Mouse (Mus musculus) myocyte (in vitro differentiated cells): ENCODE data around the gene Tram2. TPM values are rescaled to one million over a fixed set of nuclear protein-coding genes. Genes with fewer than 3 reads are reported as not detected.

ENCODE experiments used
- H3K27me3 ChIP-seq: one replicate; pipeline ENCODE4 v1.6.1; 2011; ENCODE audit not compliant: control insufficient read depth, insufficient read depth, insufficient read length
- H3K36me3 ChIP-seq: one replicate; pipeline ENCODE4 v1.6.1; 2011; ENCODE audit not compliant: control insufficient read depth, insufficient read depth
- H3K4me2 ChIP-seq: one replicate; pipeline ENCODE4 v1.6.1; 2011; ENCODE audit warnings: low read depth, control low read depth
- H3K4me3 ChIP-seq: one replicate; pipeline ENCODE4 v1.5.1; 2011; ENCODE audit warnings: mild to moderate bottlenecking, control low read depth, moderate library complexity
- H3K79me2 ChIP-seq: one replicate; pipeline ENCODE4 v1.6.1; 2011; ENCODE audit not compliant: control insufficient read depth, insufficient read depth
- H3ac ChIP-seq: one replicate; pipeline ENCODE4 v1.6.1; 2011; ENCODE audit not compliant: control insufficient read depth, insufficient read length
- CEBPB ChIP-seq: IDR thresholded peaks from 2 replicates; pipeline ENCODE4 v1.6.1; 2011; ENCODE audit warnings: mild to moderate bottlenecking, moderate library complexity; ENCODE audit not compliant: poor library complexity, insufficient read depth, severe bottlenecking
- E2F4 ChIP-seq: IDR thresholded peaks from one replicate; pipeline ENCODE4 v1.6.1; 2011; ENCODE audit warnings: mild to moderate bottlenecking, control low read depth, moderate library complexity; ENCODE audit not compliant: insufficient read depth
- MAX ChIP-seq: IDR thresholded peaks from one replicate; pipeline ENCODE4 v1.6.1; 2011; ENCODE audit warnings: low read depth, mild to moderate bottlenecking, control low read depth
- MYOD1 ChIP-seq, 3 experiments: IDR thresholded peaks; one replicate each; pipeline ENCODE4 v1.6.1; 2011; ENCODE audit warnings: control low read depth in 2 of 3, low read depth in 2 of 3, mild to moderate bottlenecking in 2 of 3, moderate library complexity in 1 of 3; ENCODE audit not compliant: insufficient read length in 2 of 3, control insufficient read depth in 1 of 3
- MYOG ChIP-seq, 3 experiments: IDR thresholded peaks; one replicate each; pipeline ENCODE4 v1.6.1; 2011; ENCODE audit warnings: control low read depth in 2 of 3, low read depth in 2 of 3, mild to moderate bottlenecking in 2 of 3; ENCODE audit not compliant: insufficient read length in 2 of 3, control insufficient read depth in 1 of 3, insufficient read depth in 1 of 3
- POLR2A ChIP-seq: IDR thresholded peaks from one replicate; pipeline ENCODE4 v1.6.1; 2011; ENCODE audit warnings: low read depth, mild to moderate bottlenecking, control low read depth, moderate library complexity; ENCODE audit not compliant: insufficient read length
- POLR2AphosphoS2 ChIP-seq: IDR thresholded peaks from one replicate; pipeline ENCODE4 v1.6.1; 2011; ENCODE audit warnings: low read depth, control low read depth; ENCODE audit not compliant: insufficient read length
- REST ChIP-seq: IDR thresholded peaks from one replicate; pipeline ENCODE4 v1.6.1; 2011; ENCODE audit warnings: mild to moderate bottlenecking, control low read depth, moderate library complexity; ENCODE audit not compliant: insufficient read depth, insufficient read length
- SRF ChIP-seq: IDR thresholded peaks from one replicate; pipeline ENCODE4 v1.6.1; 2011; ENCODE audit warnings: low read depth; ENCODE audit not compliant: control insufficient read depth, insufficient read length
- TCF12 ChIP-seq: IDR thresholded peaks from one replicate; pipeline ENCODE4 v1.6.1; 2011; ENCODE audit warnings: mild to moderate bottlenecking, control low read depth; ENCODE audit not compliant: poor library complexity, insufficient read depth, severe bottlenecking
- TCF3 ChIP-seq: IDR thresholded peaks from one replicate; pipeline ENCODE4 v1.6.1; 2011; ENCODE audit warnings: low read depth, control low read depth; ENCODE audit not compliant: insufficient read length
- USF1 ChIP-seq: IDR thresholded peaks from one replicate; pipeline ENCODE4 v1.6.1; 2011; ENCODE audit warnings: low read depth, mild to moderate bottlenecking, control low read depth, moderate library complexity
- polyA plus RNA-seq: library from polyadenylated mRNA; unstranded; fragments of >200 nt; fragmentation: generic; extraction: Trizol; gene quantifications from one replicate; pipeline ENCODE4 v1.2.1, GENCODE M21; 2012; ENCODE audit warnings: missing spikeins

Gene Tram2
- polyA plus RNA-seq, 1 experiment, result 4.2 TPM

GRCm38 (mm10) chr1:21052608-21053007 lies 26.4 kb downstream of the Tram2 start:
- Histone ChIP-seq H3ac (no peak overlapping the region), H3K4me3 (no peak overlapping the region), H3K36me3 (no peaks in the 10 kb centered on the region), H3K79me2 (peaks cover 5% of the 10 kb centered on the region), H3K4me2 (peak overlapping the region; percentile 75), H3K27me3 (no peaks in the 10 kb centered on the region)
- TF ChIP-seq USF1, result no peak
- no peak for TF ChIP-seq POLR2AphosphoS2
- TF ChIP-seq MYOG (IDR thresholded peaks at IDR 0.05; ENCODE audit: control insufficient read depth in 1 of 3, insufficient read depth in 1 of 3, insufficient read length in 2 of 3, low read depth in 2 of 3), result peak; percentile 24 to 82 (median 34)
- peak; percentile 26 to 77 (median 61) for TF ChIP-seq MYOD1 (IDR thresholded peaks at IDR 0.05; ENCODE audit: control insufficient read depth in 1 of 3, insufficient read length in 2 of 3, low read depth in 2 of 3)
- no peak for TF ChIP-seq CEBPB
- peak; percentile 74 for TF ChIP-seq TCF12
- no peak for TF ChIP-seq MAX
- no peak for TF ChIP-seq POLR2A

- Histone ChIP-seq H3K4me2 (peak overlapping the region; percentile 75), H3K27me3 (no peaks in the 10 kb centered on the region), H3K36me3 (no peaks in the 10 kb centered on the region), H3K4me3 (no peak overlapping the region), H3K79me2 (peaks cover 5% of the 10 kb centered on the region), H3ac (no peak overlapping the region)
- TF ChIP-seq CEBPB (no peak), POLR2AphosphoS2 (no peak), USF1 (no peak), MYOG (IDR thresholded peaks at IDR 0.05; ENCODE audit: control insufficient read depth in 1 of 3, insufficient read depth in 1 of 3, insufficient read length in 2 of 3, low read depth in 2 of 3) (peak in 1 of 3 experiments; percentile 41), TCF3 (no peak), MAX (no peak), MYOD1 (IDR thresholded peaks at IDR 0.05; ENCODE audit: control insufficient read depth in 1 of 3, insufficient read length in 2 of 3, low read depth in 2 of 3) (peak in 1 of 3 experiments; percentile 39), POLR2A (peak; percentile 60), TCF12 (no peak), REST (no peak), E2F4 (no peak)
Observed at GRCm38 (mm10) chr1:21052132-21052545, 26.9 kb downstream of the Tram2 start.

- Histone ChIP-seq H3K4me2 (no peak overlapping the region), H3ac (no peak overlapping the region), H3K4me3 (no peak overlapping the region), H3K36me3 (no peaks in the 10 kb centered on the region), H3K27me3 (no peaks in the 10 kb centered on the region), H3K79me2 (peaks cover 5% of the 10 kb centered on the region)
- TF ChIP-seq MAX (no peak), MYOG (IDR thresholded peaks at IDR 0.05; ENCODE audit: control insufficient read depth in 1 of 3, insufficient read depth in 1 of 3, insufficient read length in 2 of 3, low read depth in 2 of 3) (no peak), CEBPB (no peak), E2F4 (no peak), TCF12 (no peak), MYOD1 (IDR thresholded peaks at IDR 0.05; ENCODE audit: control insufficient read depth in 1 of 3, insufficient read length in 2 of 3, low read depth in 2 of 3) (no peak)
Observed at GRCm38 (mm10) chr1:21049005-21049404, 30.0 kb downstream of the Tram2 start.

- TF ChIP-seq MYOG (IDR thresholded peaks at IDR 0.05; ENCODE audit: control insufficient read depth in 1 of 3, insufficient read depth in 1 of 3, insufficient read length in 2 of 3, low read depth in 2 of 3), result no peak
- TF ChIP-seq SRF, result no peak
- TF ChIP-seq POLR2A, result no peak
- TF ChIP-seq POLR2AphosphoS2, result no peak
- TF ChIP-seq USF1, result no peak
- no peak for TF ChIP-seq MAX
- TF ChIP-seq CEBPB, result no peak
- no peak for TF ChIP-seq MYOD1 (IDR thresholded peaks at IDR 0.05; ENCODE audit: control insufficient read depth in 1 of 3, insufficient read length in 2 of 3, low read depth in 2 of 3)
- H3K79me2 ChIP-seq, result peaks cover 5% of the 10 kb centered on the region
- no peaks in the 10 kb centered on the region for H3K36me3 ChIP-seq
- no peak overlapping the region for H3K4me2 ChIP-seq
- H3ac ChIP-seq, result no peak overlapping the region
- H3K27me3 ChIP-seq, result no peaks in the 10 kb centered on the region
- no peak overlapping the region for H3K4me3 ChIP-seq
Observed at GRCm38 (mm10) chr1:21048402-21048801, 30.6 kb downstream of the Tram2 start.

GRCm38 (mm10) chr1:21042461-21042860 lies 36.6 kb downstream of the Tram2 start:
- Histone ChIP-seq H3K79me2 (peaks cover 6% of the 10 kb centered on the region), H3K27me3 (no peaks in the 10 kb centered on the region), H3K4me2 (no peak overlapping the region), H3K4me3 (no peak overlapping the region), H3ac (no peak overlapping the region), H3K36me3 (no peaks in the 10 kb centered on the region)
- TF ChIP-seq CEBPB (peak; percentile 45; the same call in 1 of the 2 replicates), MYOD1 (IDR thresholded peaks at IDR 0.05; ENCODE audit: control insufficient read depth in 1 of 3, insufficient read length in 2 of 3, low read depth in 2 of 3) (no peak)
